Mouse (Mus musculus): Measurements from ENCODE around the gene Zfp710.

GRCm38 (mm10) chr7:80075946-80076583 is 51.5 kb downstream of the Zfp710 start:
- no peak for TF ChIP-seq POLR2A (IDR thresholded peaks at IDR 0.05; ENCODE audit: insufficient read length, low read depth)
- no peak for TF ChIP-seq USF1 (IDR thresholded peaks at IDR 0.05; ENCODE audit: low read depth)
- no peak for TF ChIP-seq MAX (IDR thresholded peaks at IDR 0.05; ENCODE audit: low read depth)
- no peak for TF ChIP-seq POLR2AphosphoS2 (IDR thresholded peaks at IDR 0.05; ENCODE audit: insufficient read length, low read depth)
- TF ChIP-seq CEBPB (IDR thresholded peaks at IDR 0.05; ENCODE audit: insufficient read depth, poor library complexity, severe bottlenecking), result no peak
- TF ChIP-seq E2F4 (IDR thresholded peaks at IDR 0.05; ENCODE audit: insufficient read depth), result no peak
- no peak for TF ChIP-seq MYOD1 (IDR thresholded peaks at IDR 0.05; ENCODE audit: control insufficient read depth in 1 of 3, insufficient read length in 2 of 3, low read depth in 2 of 3)
- TF ChIP-seq TCF12 (IDR thresholded peaks at IDR 0.05; ENCODE audit: insufficient read depth, poor library complexity, severe bottlenecking), result no peak
- TF ChIP-seq TCF3 (IDR thresholded peaks at IDR 0.05; ENCODE audit: insufficient read length, low read depth), result no peak

Data from myocyte (in vitro differentiated cells).